Mouse (Mus musculus) midbrain, embryonic 10.5 days (tissue): Measurements from ENCODE around the gene Pcbp4. TPM values are rescaled to one million over a fixed set of nuclear protein-coding genes. Genes with fewer than 3 reads are reported as not detected.

Experiments used
- DNase-seq: peaks from one replicate; pipeline ENCODE4 v3.0.0-alpha.2; 2017; ENCODE audit warnings: low spot score
- H3K27ac ChIP-seq: fragments of 300-500 bp; sonication (generic); replicated peaks from 2 replicates; pipeline ENCODE4 v1.5.1; 2016; ENCODE audit warnings: mild to moderate bottlenecking
- H3K27me3 ChIP-seq: fragments of 300-500 bp; sonication (generic); 2 replicates; pipeline ENCODE4 v1.6.1; 2016; ENCODE audit warnings: low read depth, mild to moderate bottlenecking; ENCODE audit not compliant: poor library complexity, severe bottlenecking
- H3K36me3 ChIP-seq: fragments of 300-500 bp; sonication (generic); 2 replicates; pipeline ENCODE4 v1.6.1; 2016; ENCODE audit warnings: mild to moderate bottlenecking, moderate library complexity
- H3K4me1 ChIP-seq: fragments of 300-500 bp; sonication (generic); 2 replicates; pipeline ENCODE4 v1.6.1; 2016
- H3K4me3 ChIP-seq: fragments of 300-500 bp; sonication (generic); 2 replicates; pipeline ENCODE4 v1.5.1; 2016; ENCODE audit warnings: mild to moderate bottlenecking, moderate library complexity
- H3K9me3 ChIP-seq: fragments of 300-500 bp; sonication (generic); replicated peaks from 2 replicates; pipeline ENCODE4 v1.6.1; 2016; ENCODE audit warnings: mild to moderate bottlenecking
- whole genome bisulfite sequencing: fragments of 180-500 bp; shearing (Covaris S2); methylation state at CpG from one replicate; pipeline ENCODE4 v1.1.7; 2016; 5-methylcytosine and 5-hydroxymethylcytosine counted together
- polyA plus RNA-seq: library from polyadenylated mRNA; unstranded; fragments of >200 nt; fragmentation: Nextera tagmentation; extraction: Ambion mirVana; gene quantifications from 2 replicates; pipeline ENCODE4 v1.2.1, GENCODE M21; 2016

Pcbp4 gene
- polyA plus RNA-seq, 1 experiment from 2014 or later = 385 TPM

DNA sequence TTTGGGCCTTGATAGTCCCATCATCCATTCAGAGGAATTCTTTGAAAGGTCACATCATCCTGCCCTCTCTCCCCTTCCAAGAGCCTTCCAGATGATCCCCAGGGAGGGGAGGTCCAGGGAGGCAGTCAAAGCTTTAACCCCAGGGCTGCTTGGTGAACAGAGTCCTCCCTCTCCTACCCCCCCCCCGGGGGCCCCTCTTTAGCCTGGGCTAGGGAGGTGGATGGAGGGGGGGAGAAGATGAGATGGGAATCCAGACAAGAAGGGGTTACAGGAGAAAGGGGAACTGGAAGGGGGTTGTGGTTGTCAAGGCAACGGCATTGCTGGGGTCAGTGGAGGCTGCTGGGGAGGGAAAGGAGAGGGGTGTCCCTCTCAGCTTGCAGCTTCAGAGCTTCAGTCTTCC lies 32.5 kb upstream of the Pcbp4 start:
- 0% methylated on average over 2 of the region's 2 CpGs for WGBS
- Histone ChIP-seq H3K27me3 (peaks cover 22% of the 10 kb centered on the region), H3K27ac (peak overlapping the region; percentile 85), H3K4me3 (peak overlapping the region; percentile 38; the same call in 1 of the 2 replicates), H3K9me3 (no peaks in the 10 kb centered on the region), H3K4me1 (peaks cover 53% of the 10 kb centered on the region), H3K36me3 (no peaks in the 10 kb centered on the region)
- peak; percentile 88 for DNase-seq

DNA sequence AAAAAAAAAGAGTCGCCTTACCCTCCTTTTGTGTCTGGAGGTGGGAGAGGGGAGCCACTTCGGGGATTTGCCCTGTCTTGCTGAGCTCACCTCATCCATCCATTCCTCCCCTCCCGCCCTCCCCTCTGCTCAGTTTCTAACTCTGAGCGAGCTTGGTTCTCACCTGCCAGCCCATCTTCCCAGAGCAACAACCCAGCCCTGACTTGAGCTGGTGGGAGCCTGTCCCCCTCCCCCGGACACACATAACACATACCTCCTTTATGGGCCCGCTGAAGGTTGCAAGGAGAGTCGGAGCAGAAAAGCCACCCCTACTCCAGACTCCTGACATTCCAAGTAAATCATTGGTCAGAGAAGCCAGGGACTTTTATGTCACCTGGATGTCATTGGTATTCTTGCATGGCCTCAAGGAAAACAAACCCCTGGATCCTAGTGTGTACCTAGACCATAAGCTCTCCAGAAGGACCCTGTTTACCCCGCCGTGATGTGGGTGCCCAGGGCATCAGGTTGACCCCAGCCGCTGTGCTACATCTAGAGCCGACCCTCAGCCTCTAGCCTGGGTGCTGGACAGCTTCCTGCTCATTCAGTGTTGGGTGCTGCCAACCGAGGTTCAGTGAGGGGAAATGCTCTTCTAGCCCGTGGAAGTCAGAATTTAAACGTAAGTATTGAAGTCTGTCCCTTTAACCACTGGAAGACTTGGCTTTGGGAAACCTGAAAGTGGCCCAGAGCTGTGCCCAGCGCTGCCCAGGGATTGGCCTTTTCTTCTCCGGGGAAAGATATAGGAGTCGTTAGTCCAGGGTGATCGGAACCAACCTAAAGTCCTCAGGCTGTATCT lies 31.8 kb upstream of the Pcbp4 start:
- Histone ChIP-seq H3K4me1 (peaks cover 53% of the 10 kb centered on the region), H3K36me3 (no peaks in the 10 kb centered on the region), H3K27me3 (peaks cover 22% of the 10 kb centered on the region), H3K4me3 (peak overlapping the region; percentile 38), H3K9me3 (no peaks in the 10 kb centered on the region), H3K27ac (peak overlapping the region; percentile 85)
- DNase-seq = no peak
- 4% methylated on average over 18 of the region's 18 CpGs for WGBS

DNA sequence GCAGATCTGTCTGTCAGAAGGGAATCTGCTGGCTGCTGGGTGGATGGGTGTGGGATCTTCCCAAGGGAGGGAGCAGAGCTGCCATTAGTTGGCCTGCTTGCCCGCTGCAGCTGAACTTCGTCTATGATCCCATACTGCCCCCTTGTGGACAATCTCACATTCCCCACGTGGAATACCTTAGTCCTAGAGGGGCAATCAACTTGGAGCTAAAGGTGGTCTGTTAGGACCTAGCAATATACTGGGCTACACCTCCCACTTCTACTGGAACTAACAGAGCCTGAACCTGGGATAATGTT lies 31.3 kb upstream of the Pcbp4 start:
- peak; percentile 90 for DNase-seq
- H3K36me3 ChIP-seq = no peaks in the 10 kb centered on the region
- 0% methylated on average over 3 of the region's 3 CpGs for WGBS
- peak overlapping the region; percentile 38 for H3K4me3 ChIP-seq
- peaks cover 22% of the 10 kb centered on the region for H3K27me3 ChIP-seq
- H3K27ac ChIP-seq = peak overlapping the region; percentile 85
- H3K4me1 ChIP-seq = peaks cover 53% of the 10 kb centered on the region
- no peaks in the 10 kb centered on the region for H3K9me3 ChIP-seq

DNA sequence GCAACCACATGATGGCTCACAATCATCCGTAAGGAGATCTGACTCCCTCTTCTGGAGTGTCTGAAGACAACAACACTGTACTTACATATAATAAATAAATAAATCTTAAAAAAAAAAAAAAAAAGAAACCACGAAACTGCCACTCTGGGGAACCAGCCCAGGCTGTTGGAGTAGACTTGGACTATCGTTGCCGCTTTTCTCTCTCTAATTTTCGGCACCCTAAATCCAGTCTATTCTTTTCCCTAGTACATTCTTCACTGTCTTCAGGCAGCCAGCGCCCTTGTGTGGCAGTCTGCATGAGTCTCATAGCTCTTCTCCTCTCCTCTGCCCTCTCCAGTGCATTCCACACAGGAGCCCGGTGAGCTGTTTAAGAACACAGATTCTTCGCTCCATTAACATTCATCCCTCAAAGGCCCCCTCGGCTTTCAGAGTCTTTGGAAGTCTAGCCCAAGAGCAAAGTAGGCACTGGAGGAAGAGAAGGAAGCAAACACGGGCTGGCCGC lies 24.3 kb upstream of the Pcbp4 start:
- peak overlapping the region; percentile 99 for H3K27ac ChIP-seq
- no peaks in the 10 kb centered on the region for H3K27me3 ChIP-seq
- peak overlapping the region; percentile 96 for H3K4me3 ChIP-seq
- WGBS = 21% methylated on average over 11 of the region's 11 CpGs
- H3K36me3 ChIP-seq = peaks cover 37% of the 10 kb centered on the region
- H3K4me1 ChIP-seq = peaks cover 15% of the 10 kb centered on the region
- no peaks in the 10 kb centered on the region for H3K9me3 ChIP-seq
- no peak for DNase-seq

DNA sequence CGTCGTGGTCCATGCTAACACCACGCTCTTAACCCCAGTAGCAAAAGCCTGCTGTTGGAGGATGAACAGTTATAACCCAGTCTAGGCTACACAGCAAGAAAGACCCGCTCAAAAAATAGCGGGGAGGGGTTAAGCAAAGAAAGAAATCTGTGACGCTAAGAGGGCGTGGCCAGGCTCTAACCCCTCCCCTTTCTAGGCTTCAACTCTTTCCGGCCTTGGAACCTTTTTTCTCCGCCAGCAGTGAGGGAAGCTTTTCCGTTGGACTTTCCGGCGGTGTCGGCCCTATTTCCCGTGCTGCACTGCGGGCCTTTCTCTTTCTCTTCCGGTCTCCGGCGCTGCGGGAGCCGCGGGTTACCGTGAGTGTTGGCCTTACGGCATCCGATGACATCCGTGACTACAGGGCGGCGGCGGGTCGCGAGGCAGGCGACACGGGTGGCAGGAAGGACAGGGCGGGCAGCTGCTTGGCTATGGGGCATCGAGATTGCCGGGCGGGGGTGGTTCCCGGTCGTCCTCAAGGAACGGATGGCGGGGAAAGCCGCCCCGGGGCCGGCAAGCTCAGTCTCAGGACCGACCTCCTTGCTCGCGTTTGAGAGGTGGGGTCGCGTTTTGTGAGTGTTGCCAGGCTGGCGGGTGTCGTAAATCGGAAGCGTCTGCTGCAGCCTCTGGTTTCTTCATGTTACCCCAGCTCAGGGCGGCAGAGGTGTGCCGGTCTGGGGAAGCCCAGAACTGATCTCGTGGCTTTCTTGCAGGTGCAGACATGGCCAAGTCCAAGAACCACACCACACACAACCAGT lies 23.7 kb upstream of the Pcbp4 start, which contains the start of gene Rpl29:
Gene Rpl29 (plus strand): TSS at position 234 of the 794 bp plus-strand sequence.
- Histone ChIP-seq H3K27me3 (no peaks in the 10 kb centered on the region), H3K36me3 (peaks cover 43% of the 10 kb centered on the region), H3K27ac (peak within 1 kb of the TSS; percentile 99), H3K9me3 (no peaks in the 10 kb centered on the region), H3K4me1 (peaks cover 15% of the 10 kb centered on the region), H3K4me3 (peak within 1 kb of the TSS; percentile 96)
- WGBS = under 1% methylated on average over 55 of the region's 55 CpGs
- peak; percentile 94 for DNase-seq

DNA sequence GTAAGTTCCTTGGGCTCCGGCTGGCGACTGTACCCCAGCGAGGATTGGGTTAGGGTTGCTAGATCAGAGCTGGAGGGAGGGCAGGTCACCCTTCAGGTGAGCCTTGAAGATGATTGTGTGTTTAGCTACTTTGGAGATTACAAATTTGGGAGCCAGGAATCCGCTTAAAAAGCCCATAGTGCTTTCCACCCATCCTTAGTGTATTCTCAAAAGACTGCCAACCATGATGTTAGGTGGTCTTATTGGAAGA lies 23.2 kb upstream of the Pcbp4 start:
- peaks cover 48% of the 10 kb centered on the region for H3K36me3 ChIP-seq
- peak overlapping the region; percentile 99 for H3K27ac ChIP-seq
- peak overlapping the region; percentile 96 for H3K4me3 ChIP-seq
- no peak for DNase-seq
- peaks cover 15% of the 10 kb centered on the region for H3K4me1 ChIP-seq
- 2% methylated on average over 4 of the region's 4 CpGs for WGBS
- H3K9me3 ChIP-seq = no peaks in the 10 kb centered on the region
- H3K27me3 ChIP-seq = no peaks in the 10 kb centered on the region

DNA sequence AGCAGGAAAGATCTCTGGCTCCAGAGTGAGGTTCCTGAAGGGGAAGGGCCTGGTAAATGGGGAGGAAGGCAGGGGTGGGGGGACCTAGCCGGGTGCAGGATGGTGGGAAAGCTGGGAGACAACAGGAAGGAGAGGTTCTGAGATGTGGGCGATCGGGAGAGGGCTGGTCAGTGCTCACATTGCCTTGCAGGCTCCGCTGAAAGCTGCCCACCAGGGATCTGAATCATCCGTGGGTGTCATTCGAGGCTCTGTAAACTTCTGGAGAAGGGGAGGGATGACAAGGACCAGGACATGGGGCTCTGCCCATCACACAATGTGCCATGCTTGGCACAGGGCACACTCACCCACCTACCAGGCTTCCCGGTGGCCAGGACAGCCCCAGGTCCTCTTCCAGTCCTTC lies 19.7 kb upstream of the Pcbp4 start:
- WGBS = 83% methylated on average over 7 of the region's 7 CpGs
- Histone ChIP-seq H3K36me3 (peaks cover 55% of the 10 kb centered on the region), H3K4me3 (no peak overlapping the region)

DNA sequence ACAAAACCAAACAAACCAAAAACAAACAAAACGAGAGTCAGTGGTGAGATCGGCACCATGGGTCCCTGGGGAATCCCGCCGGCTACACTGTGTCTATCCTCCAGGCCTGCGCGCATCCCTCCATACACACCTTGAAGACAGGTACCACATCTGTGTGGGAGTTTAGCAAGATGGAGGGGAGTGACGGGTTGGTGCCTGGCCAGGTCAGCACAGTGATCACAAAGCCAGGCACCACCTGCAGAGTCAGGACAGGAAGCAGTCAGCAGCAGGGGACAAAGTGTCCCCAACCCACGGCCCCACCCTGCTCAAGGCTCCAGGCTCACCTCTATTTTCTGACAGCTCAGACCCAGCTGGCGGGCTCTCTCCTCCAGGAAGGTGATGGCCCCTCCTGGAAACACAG lies 16.5 kb upstream of the Pcbp4 start:
- Histone ChIP-seq H3K27ac (no peak overlapping the region), H3K4me1 (peaks cover 38% of the 10 kb centered on the region), H3K27me3 (no peaks in the 10 kb centered on the region), H3K9me3 (no peaks in the 10 kb centered on the region), H3K4me3 (no peak overlapping the region), H3K36me3 (peaks cover 43% of the 10 kb centered on the region)
- no peak for DNase-seq
- 86% methylated on average over 9 of the region's 9 CpGs for whole genome bisulfite sequencing

More for the DNA sequence above, 19.7 kb upstream of the Pcbp4 start:
- no peak for DNase-seq
- Histone ChIP-seq H3K27ac (no peak overlapping the region), H3K27me3 (no peaks in the 10 kb centered on the region), H3K9me3 (no peaks in the 10 kb centered on the region), H3K4me1 (peaks cover 46% of the 10 kb centered on the region)

DNA sequence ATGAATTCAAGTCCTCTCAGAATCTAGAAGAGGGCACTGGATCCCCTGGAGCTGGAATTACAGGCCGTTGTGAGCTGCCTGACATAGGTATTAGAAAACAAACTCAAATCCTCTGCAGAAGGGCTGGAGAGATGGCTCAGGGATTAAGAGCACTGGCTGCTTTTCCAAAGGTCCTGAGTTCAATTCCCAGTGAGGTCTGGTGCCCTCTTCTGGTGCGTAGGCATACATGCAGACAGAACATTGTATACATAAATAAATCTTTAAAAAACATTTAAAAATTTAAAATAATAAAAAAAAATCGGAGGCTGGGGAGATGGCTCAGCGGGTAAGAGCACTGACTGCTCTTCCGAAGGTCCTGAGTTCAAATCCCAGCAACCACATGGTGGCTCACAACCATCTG lies 10.4 kb upstream of the Pcbp4 start:
- DNase-seq = no peak
- Histone ChIP-seq H3K36me3 (0 out of 2 replicates have a peak, but pooled peaks cover 3% of the 10 kb centered on the region), H3K27ac (no peak overlapping the region), H3K4me3 (no peak overlapping the region), H3K4me1 (peaks cover 46% of the 10 kb centered on the region), H3K9me3 (no peaks in the 10 kb centered on the region), H3K27me3 (no peaks in the 10 kb centered on the region)
- 77% methylated on average over 5 of the region's 5 CpGs for WGBS

DNA sequence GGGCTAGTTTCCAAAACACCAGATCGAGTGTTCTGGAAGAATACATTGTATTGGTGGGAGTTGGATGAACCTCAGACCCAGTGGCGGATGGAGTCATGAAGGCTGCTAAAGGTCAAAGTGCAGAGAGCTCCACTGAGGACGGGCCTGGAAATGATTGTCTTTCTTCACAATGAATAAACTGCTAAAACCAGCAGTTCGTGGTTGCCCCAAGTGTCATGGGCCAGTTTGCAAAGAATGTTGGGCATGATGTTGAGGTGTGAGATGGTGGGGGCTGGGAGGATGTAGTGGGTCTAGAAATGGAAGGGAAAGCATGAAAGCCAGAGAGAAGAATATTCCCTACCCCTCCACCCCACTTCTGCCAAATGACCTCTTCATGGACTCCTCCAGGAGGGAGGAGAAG lies 8.3 kb upstream of the Pcbp4 start:
- Histone ChIP-seq H3K9me3 (no peaks in the 10 kb centered on the region), H3K27me3 (peaks cover 1% of the 10 kb centered on the region; the same call in 1 of the 2 replicates), H3K27ac (no peak overlapping the region), H3K36me3 (0 out of 2 replicates have a peak, but pooled peaks cover 3% of the 10 kb centered on the region), H3K4me3 (no peak overlapping the region), H3K4me1 (peaks cover 52% of the 10 kb centered on the region)
- DNase-seq = no peak
- 78% methylated on average over 4 of the region's 4 CpGs for WGBS

DNA sequence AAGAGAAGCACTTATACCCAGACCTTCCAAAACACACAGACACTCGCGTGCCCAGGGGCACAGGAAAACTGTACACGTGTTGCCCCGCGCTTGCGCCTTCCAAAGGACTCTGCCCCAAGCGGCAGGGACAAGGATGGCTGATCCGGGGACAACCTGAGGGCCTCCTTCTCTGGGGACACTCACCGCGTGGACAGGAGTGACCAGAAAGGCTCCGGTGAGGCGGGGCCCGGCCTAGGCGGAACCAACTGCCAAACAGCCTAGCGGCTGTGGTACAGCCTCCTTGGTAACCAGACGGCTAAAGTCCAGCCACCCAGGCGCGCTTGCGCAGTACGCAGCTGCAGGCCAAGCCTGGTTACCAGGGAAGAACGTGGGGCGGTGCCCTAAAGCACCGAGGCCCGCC lies 5.7 kb upstream of the Pcbp4 start, which contains the start of the genes Abhd14b and Abhd14a:
Gene Abhd14b (plus strand): TSS at position 112 of the 400 bp plus-strand sequence.
Gene Abhd14a (minus strand): TSS at position 331 of the 400 bp plus-strand sequence.
- H3K36me3 ChIP-seq = no peaks in the 10 kb centered on the region
- DNase-seq = peak; percentile 94
- H3K9me3 ChIP-seq = no peaks in the 10 kb centered on the region
- H3K4me1 ChIP-seq = peaks cover 77% of the 10 kb centered on the region
- WGBS = 0% methylated on average over 24 of the region's 24 CpGs
- peaks cover 12% of the 10 kb centered on the region; the same call in 1 of the 2 replicates for H3K27me3 ChIP-seq
- H3K4me3 ChIP-seq = peak within 1 kb of the TSS; percentile 62
- H3K27ac ChIP-seq = peak within 1 kb of the TSS; percentile 87

DNA sequence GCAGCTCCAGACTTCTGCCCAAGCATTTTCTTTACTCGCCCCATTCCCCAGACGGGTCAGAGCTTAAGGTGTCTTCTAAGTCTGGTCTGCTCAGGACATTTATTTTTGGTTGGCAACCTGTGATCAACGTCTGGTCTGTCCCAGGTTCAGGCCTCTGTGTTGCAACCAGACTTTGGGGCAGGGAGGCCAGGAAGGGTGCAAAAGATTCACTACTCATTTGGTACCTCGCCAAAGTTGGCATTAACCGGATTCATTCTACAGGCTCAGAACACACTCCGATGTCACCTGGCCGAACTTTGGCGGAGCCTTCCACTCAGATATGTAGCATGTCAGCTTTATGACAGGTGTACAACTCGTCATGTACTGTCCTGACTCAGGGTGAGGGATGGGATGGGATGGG lies 5.1 kb upstream of the Pcbp4 start:
- H3K4me3 ChIP-seq = peak overlapping the region; percentile 62

More for the DNA sequence above, 5.1 kb upstream of the Pcbp4 start:
- H3K9me3 ChIP-seq = no peaks in the 10 kb centered on the region
- H3K27ac ChIP-seq = peak overlapping the region; percentile 87
- 40% methylated on average over 9 of the region's 9 CpGs for WGBS
- peaks cover 12% of the 10 kb centered on the region; the same call in 1 of the 2 replicates for H3K27me3 ChIP-seq
- no peaks in the 10 kb centered on the region for H3K36me3 ChIP-seq
- H3K4me1 ChIP-seq = peaks cover 83% of the 10 kb centered on the region
- no peak for DNase-seq
